Mouse (Mus musculus): Measurements from ENCODE around the gene 2900026A02Rik.

DNA sequence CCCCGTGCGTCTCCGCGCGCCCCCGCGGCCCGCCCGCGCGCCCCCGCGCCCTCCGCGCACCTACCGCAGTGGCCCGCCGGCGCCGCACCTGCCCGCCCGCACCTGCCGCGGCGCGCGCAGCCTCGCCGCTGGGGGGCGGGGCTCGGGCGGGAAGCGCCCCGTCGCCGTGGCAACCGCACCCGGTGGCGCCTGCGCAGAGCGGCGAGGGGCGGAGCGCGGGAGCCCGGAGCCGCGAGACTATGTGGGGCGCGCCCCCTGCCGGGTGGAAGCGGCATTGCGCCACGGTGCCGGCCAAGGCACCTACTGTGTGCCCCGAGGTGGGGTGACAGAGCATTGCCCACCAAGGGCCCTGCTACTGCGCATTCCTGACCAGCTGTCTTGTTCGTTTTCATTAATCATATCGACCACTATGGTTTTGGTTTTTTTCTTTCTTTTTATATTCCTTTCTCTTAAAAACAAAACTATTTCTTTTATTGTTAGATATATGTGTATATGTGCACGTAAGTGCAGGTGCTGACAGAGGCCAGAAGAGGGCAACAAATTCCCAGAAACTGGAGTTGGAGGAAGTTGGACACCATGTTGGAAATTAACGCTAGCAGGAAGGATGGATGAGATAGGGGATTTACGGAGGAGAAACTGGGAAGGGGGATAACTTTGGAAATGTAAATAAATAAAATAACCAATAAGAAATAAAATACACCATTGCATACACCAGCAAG, at the start of gene 2900026A02Rik:
- no peak for TF ChIP-seq USF1 (IDR thresholded peaks at IDR 0.05; ENCODE audit: low read depth, low read length)
- no peak for TF ChIP-seq ELF1 (IDR thresholded peaks at IDR 0.05; ENCODE audit: low read depth, low read length)
- TF ChIP-seq MYB (IDR thresholded peaks at IDR 0.05; ENCODE audit: low read depth, low read length): no peak
- no peak for TF ChIP-seq TBP (IDR thresholded peaks at IDR 0.05; ENCODE audit: low read depth, low read length)
- no peak for TF ChIP-seq EP300 (IDR thresholded peaks at IDR 0.05; ENCODE audit: low read depth in 1 of 2, low read length in 2 of 2)
- TF ChIP-seq ZKSCAN1 (IDR thresholded peaks at IDR 0.05; ENCODE audit: low read depth, low read length): no peak
- TF ChIP-seq CTCF (IDR thresholded peaks at IDR 0.05 in 2 of 3, conservative IDR thresholded peaks at IDR 0.05 in 1 of 3; ENCODE audit: control insufficient read depth in 1 of 3, insufficient read depth in 1 of 3, low read depth in 2 of 3, low read length in 3 of 3, poor library complexity in 1 of 3, severe bottlenecking in 1 of 3): no peak
- no peak for TF ChIP-seq GABPA (IDR thresholded peaks at IDR 0.05; ENCODE audit: low read depth, low read length)
- no peak for TF ChIP-seq GATA1 (IDR thresholded peaks at IDR 0.05; ENCODE audit: low read depth, low read length)
- TF ChIP-seq RAD21 (IDR thresholded peaks at IDR 0.05; ENCODE audit: low read depth, low read length): no peak
- no peak for TF ChIP-seq MAFK (IDR thresholded peaks at IDR 0.05; ENCODE audit: borderline replicate concordance, low read depth, low read length)
